Mouse (Mus musculus): ENCODE results near the gene A630023A22Rik. TPM values are rescaled to one million over a fixed set of nuclear protein-coding genes. Genes with fewer than 3 reads are reported as not detected.

The A630023A22Rik gene
- polyA plus RNA-seq, 1 experiment: not detected

DNA sequence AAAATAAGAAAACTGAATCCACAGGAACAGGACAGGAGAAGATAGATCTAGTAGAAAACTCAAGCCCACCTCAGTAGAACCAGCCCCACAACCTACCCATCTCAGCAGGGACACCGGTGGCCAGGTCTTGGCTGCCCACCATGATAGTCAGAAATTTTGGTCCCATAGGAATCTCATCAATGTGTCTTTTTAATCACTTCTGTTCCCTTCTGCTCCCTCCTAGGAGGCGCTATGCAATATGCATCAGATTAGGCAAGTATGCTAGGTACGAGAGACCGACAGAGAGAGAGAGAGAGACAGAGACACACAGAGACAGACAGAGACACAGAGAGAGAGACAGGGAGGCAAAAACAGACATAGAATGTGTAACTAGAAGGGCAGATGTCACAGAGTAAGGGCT is 19.1 kb upstream of the A630023A22Rik start:
- Histone ChIP-seq H3K4me3 (ENCODE audit: extremely low read depth, insufficient read depth, insufficient read length) (no peak overlapping the region), H3K36me3 (ENCODE audit: control insufficient read depth, insufficient read depth, low read length) (no peaks in the 10 kb centered on the region), H3K27me3 (ENCODE audit: control insufficient read depth, insufficient read depth, low read length) (no peaks in the 10 kb centered on the region), H3K27ac (ENCODE audit: insufficient read depth, low read length) (no peak overlapping the region), H3K4me1 (ENCODE audit: control insufficient read depth, insufficient read depth, insufficient read length) (no peaks in the 10 kb centered on the region)
- no peak for DNase-seq (ENCODE audit: low read depth in 1 of 2, low spot score in 2 of 2)
- 91% methylated on average over 4 of the region's 4 CpGs for WGBS
- TF ChIP-seq POLR2A (IDR thresholded peaks at IDR 0.05; ENCODE audit: low read depth, low read length) (no peak), CTCF (IDR thresholded peaks at IDR 0.05; ENCODE audit: extremely low read depth, insufficient read depth, insufficient read length, insufficient replicate concordance) (no peak)

DNA sequence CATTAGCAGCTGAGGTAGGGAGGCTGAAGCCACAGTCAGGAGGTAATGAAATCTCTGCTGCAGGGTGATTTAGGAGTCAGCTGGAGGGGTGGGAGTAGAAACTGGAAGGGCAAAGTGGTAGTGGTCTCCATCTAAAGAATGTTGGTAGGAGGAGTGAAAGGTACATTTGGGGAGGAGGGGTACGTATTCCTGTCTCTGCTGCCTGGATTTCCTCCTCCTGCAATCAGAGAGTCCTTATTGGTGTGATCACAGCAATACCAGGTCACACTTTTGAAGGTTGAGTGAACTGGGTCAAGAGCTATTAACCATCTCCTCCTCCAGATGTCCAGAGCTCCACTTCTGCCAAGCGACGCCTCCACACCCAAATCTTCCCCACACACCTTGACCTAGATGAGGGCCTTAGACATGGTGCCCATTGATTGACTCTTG is 18.4 kb upstream of the A630023A22Rik start:
- TF ChIP-seq CTCF (IDR thresholded peaks at IDR 0.05; ENCODE audit: extremely low read depth, insufficient read depth, insufficient read length, insufficient replicate concordance): no peak
- TF ChIP-seq POLR2A (IDR thresholded peaks at IDR 0.05; ENCODE audit: low read depth, low read length): no peak
- no peaks in the 10 kb centered on the region for H3K36me3 ChIP-seq (ENCODE audit: control insufficient read depth, insufficient read depth, low read length)
- H3K27me3 ChIP-seq (ENCODE audit: control insufficient read depth, insufficient read depth, low read length): no peaks in the 10 kb centered on the region
- no peak for DNase-seq (ENCODE audit: low read depth in 1 of 2, low spot score in 2 of 2)
- no peak overlapping the region for H3K27ac ChIP-seq (ENCODE audit: insufficient read depth, low read length)
- no peaks in the 10 kb centered on the region for H3K4me1 ChIP-seq (ENCODE audit: control insufficient read depth, insufficient read depth, insufficient read length)
- WGBS: 86% methylated on average over 3 of the region's 3 CpGs
- H3K4me3 ChIP-seq (ENCODE audit: extremely low read depth, insufficient read depth, insufficient read length): no peak overlapping the region

DNA sequence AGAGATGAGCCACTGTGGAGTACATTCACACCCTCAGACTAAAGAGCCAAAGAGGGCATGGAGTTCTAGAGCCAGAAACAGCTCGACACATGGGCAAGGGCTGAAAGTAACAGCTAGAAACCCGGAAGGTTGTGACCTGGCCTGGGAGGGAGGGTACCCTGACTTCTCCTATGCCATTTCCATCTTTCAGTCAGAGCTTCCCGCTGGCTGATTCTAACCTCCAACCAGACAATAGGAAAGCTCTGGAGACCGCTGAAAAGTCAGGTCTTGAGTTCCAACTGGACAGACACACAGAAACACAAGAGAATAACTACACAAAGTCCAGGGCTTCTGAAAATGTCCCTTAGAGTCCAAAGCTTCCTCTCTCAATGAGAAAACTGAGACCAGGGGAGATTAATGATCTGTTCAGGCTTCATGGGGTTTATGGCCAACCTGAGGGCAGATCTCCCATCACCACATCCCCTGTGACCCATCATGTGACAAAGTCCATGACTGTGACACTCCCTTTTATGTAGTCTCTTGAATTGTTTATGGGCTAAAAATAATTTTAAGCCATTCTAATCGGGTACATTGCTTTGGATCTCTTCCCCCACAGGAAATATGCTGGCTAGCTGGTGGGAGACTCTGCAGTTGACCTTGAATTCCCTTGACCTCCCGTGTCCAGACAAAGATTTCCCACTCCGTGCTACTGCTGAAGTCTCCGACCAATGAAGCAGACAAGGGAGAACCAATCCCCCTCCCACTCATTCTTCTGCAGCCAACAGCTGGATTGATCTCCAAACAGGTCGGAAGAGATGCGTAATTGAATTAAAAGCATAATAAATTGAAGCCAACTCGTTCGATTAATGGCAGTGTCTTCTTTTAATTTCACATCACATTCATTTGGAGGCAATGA is 17.7 kb upstream of the A630023A22Rik start:
- 76% methylated on average over 12 of the region's 12 CpGs for WGBS
- TF ChIP-seq CTCF (IDR thresholded peaks at IDR 0.05; ENCODE audit: extremely low read depth, insufficient read depth, insufficient read length, insufficient replicate concordance) (no peak), POLR2A (IDR thresholded peaks at IDR 0.05; ENCODE audit: low read depth, low read length) (no peak)
- no peaks in the 10 kb centered on the region for H3K4me1 ChIP-seq (ENCODE audit: control insufficient read depth, insufficient read depth, insufficient read length)
- no peak overlapping the region for H3K4me3 ChIP-seq (ENCODE audit: extremely low read depth, insufficient read depth, insufficient read length)
- no peak overlapping the region for H3K27ac ChIP-seq (ENCODE audit: insufficient read depth, low read length)
- H3K27me3 ChIP-seq (ENCODE audit: control insufficient read depth, insufficient read depth, low read length): no peaks in the 10 kb centered on the region
- DNase-seq (ENCODE audit: low read depth in 1 of 2, low spot score in 2 of 2): no peak
- H3K36me3 ChIP-seq (ENCODE audit: control insufficient read depth, insufficient read depth, low read length): no peaks in the 10 kb centered on the region

DNA sequence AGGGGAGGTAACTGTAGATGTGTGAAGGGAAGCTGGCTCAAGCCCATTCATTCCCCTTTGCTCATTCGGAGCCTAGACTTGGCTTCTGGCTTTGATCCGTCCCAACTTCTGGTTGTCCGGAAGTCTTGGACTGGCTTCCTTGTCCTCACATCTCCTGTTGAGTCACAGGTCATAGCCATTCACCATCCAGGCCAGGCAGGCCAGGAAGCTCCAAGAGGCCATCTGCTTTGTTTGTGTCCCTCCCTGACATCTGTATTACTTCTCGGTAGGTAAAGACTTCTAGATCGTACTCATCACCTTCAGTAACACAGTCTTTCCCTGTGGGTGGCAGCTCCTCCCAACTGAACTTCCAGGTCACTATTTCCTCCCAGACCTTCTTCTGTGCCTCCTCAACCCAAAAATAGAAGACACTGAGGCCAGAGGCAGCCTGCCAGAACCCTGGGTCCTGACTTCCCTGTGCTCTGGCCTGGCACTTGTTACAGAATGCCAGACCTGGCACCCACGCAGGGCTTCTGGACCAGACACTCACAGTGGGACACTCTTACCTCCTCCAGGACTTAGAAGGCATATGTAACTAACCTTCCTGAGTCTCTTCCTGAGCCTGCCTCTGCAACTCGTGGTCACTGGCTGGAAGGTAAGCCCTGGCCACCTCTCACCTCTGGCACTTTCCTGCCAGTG is 16.6 kb upstream of the A630023A22Rik start:
- no peak for TF ChIP-seq POLR2A (IDR thresholded peaks at IDR 0.05; ENCODE audit: low read depth, low read length)
- no peak for DNase-seq (ENCODE audit: low read depth in 1 of 2, low spot score in 2 of 2)
- Histone ChIP-seq H3K27ac (ENCODE audit: insufficient read depth, low read length) (no peak overlapping the region), H3K27me3 (ENCODE audit: control insufficient read depth, insufficient read depth, low read length) (no peaks in the 10 kb centered on the region), H3K4me1 (ENCODE audit: control insufficient read depth, insufficient read depth, insufficient read length) (no peaks in the 10 kb centered on the region), H3K36me3 (ENCODE audit: control insufficient read depth, insufficient read depth, low read length) (no peaks in the 10 kb centered on the region), H3K4me3 (ENCODE audit: extremely low read depth, insufficient read depth, insufficient read length) (no peak overlapping the region)
- WGBS: 76% methylated on average over 7 of the region's 7 CpGs

DNA sequence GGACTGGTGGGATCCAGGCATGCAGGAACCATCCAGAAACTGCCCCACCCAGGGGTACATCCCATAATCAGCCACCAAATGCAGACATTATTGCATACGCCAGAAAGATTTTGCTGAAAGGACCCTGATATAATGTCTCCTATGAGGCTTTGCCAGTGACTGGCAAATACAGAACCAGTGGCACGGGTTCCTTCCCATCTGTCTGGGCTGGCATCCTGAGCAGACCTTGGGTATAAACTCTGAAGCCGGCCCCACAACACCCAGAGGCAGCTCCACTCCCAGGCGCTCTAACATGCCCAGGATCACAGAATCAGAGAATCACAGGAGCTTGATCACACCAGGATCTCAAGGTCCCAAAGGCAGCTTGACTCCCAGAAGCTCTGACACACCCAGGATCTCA is 11.8 kb upstream of the A630023A22Rik start:
- Histone ChIP-seq H3K4me1 (ENCODE audit: control insufficient read depth, insufficient read depth, insufficient read length) (no peaks in the 10 kb centered on the region), H3K4me3 (ENCODE audit: extremely low read depth, insufficient read depth, insufficient read length) (no peak overlapping the region), H3K27me3 (ENCODE audit: control insufficient read depth, insufficient read depth, low read length) (no peaks in the 10 kb centered on the region), H3K36me3 (ENCODE audit: control insufficient read depth, insufficient read depth, low read length) (no peaks in the 10 kb centered on the region), H3K27ac (ENCODE audit: insufficient read depth, low read length) (no peak overlapping the region)
- no peak for TF ChIP-seq CTCF (IDR thresholded peaks at IDR 0.05; ENCODE audit: extremely low read depth, insufficient read depth, insufficient read length, insufficient replicate concordance)
- TF ChIP-seq POLR2A (IDR thresholded peaks at IDR 0.05; ENCODE audit: low read depth, low read length): no peak
- 81% methylated on average over 4 of the region's 4 CpGs for WGBS
- DNase-seq (ENCODE audit: low read depth in 1 of 2, low spot score in 2 of 2): no peak

DNA sequence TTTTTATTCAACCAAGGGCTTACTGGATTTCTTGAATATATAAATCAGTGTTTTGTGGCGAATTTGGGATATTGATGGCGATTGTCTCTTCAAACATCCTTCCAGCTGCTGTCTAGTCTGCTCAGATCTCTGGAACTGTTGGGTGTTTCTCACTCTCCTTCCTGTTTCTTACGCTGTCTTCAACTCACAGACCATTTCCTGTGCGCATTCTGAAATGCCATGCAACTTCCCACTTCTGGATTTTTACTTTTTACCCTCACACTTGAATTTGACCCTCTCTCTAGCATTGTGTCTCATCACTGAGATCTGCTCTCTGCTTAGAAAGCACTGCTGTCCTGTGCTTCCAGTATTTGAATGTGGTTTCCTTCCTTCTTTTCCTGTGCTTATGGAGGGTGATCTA is 5.0 kb upstream of the A630023A22Rik start:
- Histone ChIP-seq H3K27ac (ENCODE audit: insufficient read depth, low read length) (no peak overlapping the region), H3K4me3 (ENCODE audit: extremely low read depth, insufficient read depth, insufficient read length) (no peak overlapping the region), H3K36me3 (ENCODE audit: control insufficient read depth, insufficient read depth, low read length) (no peaks in the 10 kb centered on the region), H3K4me1 (ENCODE audit: control insufficient read depth, insufficient read depth, insufficient read length) (no peaks in the 10 kb centered on the region), H3K27me3 (ENCODE audit: control insufficient read depth, insufficient read depth, low read length) (no peaks in the 10 kb centered on the region)
- no peak for DNase-seq (ENCODE audit: low read depth in 1 of 2, low spot score in 2 of 2)
- 5% methylated on average over 4 of the region's 4 CpGs for WGBS
- TF ChIP-seq POLR2A (IDR thresholded peaks at IDR 0.05; ENCODE audit: low read depth, low read length) (no peak), CTCF (IDR thresholded peaks at IDR 0.05; ENCODE audit: extremely low read depth, insufficient read depth, insufficient read length, insufficient replicate concordance) (no peak)
